Mouse (Mus musculus) erythroid progenitor cell, adult 5-6 weeks (primary cell): ENCODE measurements around the gene Nmur1. TPM values are rescaled to one million over a fixed set of nuclear protein-coding genes. Genes with fewer than 3 reads are reported as not detected.
A peak's percentile ranks its signal among the peaks of the same experiment; 100 is the strongest.

Experiments used
- ATAC-seq: replicated peaks from 2 replicates; pipeline ENCODE4 v1.8.0; 2016; ENCODE audit warnings: moderate number of reproducible peaks, mild to moderate bottlenecking, moderate TSS enrichment, inconsistent platforms; ENCODE audit not compliant: poor library complexity, low FRiP score, severe bottlenecking
- total RNA-seq, 2 experiments: library from RNA; stranded (forward) in 1 of 2; stranded (reverse) in 1 of 2; fragments of 150-400 nt in 1 of 2; fragments of 186-747, 209-891 nt in 1 of 2; gene quantifications; 2 replicates each; pipeline versions ENCODE4 v1.2.3 to v1.2.4; 2015 to 2017; ENCODE audit warnings: low replicate concordance in 2 of 2

Nmur1 gene
- total RNA-seq, 2 experiments from 2014 or later = not detected

DNA sequence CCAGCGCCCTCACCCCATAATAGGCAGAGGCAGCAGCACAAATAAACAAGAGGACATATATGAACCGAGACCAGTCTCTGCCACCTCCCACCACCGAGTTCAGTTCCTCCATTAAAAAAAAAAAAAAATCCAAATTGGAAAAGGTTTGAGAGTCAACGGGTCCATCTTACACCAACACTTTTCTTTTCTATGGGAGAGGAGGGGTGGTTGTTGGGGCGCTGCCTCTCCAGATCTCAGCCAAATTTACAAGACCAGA is 15.6 kb upstream of the Nmur1 start:
- no peak for ATAC-seq

DNA sequence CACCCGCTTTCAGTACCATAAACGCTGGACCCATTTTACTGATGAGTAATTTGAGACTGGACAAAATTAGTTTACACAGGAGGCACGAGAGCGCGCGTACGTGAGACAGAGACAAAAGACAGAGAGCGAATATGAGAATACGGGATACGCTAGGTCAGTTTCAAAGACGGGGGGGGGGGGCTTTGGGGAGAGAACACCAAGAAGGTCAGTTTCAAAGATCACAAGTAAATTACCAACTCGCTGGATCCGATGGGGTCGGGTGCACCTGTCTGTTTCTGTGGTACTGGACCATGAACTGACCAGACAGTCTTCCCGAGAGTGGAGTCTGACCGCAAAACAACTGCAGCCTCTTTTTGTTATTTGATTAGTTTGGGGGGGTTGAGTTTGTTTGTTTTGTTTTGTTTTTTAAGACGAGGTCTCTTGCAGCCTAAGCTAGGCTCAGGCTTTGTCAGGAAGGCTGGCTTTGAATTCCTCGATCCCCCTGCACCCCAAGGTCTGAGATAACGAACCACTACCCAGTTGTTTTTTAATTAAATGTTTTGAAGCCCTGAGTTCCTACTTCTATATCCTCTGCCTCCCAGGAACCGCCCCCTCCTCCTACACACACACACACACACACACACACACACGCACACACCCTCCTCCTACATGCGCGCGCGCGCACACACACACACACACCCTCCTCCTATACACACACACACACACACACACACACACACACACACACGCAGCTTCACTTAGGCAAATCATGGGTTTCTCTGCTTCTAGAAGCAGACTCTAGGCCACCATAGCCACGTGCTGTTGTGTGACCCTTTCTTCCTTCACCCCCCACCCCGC is 15.1 kb upstream of the Nmur1 start:
- ATAC-seq = peak; percentile 27

DNA sequence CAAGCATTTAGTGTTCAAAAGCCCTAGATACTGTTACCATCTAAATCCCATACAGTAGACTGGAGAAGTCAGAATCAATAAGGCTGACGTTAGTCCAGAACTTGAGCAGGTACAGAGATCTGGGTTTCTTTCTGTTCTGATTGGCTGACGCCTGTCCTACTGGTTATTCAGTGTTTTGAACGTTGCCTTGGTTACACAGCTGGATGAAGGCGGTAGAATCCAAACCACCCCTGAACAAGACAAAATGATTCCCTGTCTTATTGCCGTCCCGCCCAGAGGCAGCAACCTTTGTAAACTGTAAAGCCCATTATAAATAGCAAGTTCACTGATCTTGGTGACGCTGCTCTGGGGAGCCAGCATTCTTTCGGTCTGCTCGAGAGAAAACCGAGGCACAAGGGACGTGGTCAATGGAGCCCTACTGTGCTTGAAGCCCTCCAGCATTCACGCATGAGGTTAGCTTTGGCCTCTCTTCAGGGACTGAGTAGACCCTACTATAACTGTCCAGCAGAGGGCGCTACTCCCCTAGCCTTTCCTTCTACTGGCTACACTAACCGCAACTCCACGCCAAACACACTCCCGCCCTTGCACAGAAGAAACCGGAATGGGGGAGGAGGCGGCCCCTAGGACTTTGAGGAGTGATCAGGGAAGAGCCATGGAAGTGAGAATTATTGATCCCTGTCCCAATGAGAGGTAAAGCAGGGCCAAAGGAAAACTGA is 14.3 kb upstream of the Nmur1 start:
- ATAC-seq = peak; percentile 83

DNA sequence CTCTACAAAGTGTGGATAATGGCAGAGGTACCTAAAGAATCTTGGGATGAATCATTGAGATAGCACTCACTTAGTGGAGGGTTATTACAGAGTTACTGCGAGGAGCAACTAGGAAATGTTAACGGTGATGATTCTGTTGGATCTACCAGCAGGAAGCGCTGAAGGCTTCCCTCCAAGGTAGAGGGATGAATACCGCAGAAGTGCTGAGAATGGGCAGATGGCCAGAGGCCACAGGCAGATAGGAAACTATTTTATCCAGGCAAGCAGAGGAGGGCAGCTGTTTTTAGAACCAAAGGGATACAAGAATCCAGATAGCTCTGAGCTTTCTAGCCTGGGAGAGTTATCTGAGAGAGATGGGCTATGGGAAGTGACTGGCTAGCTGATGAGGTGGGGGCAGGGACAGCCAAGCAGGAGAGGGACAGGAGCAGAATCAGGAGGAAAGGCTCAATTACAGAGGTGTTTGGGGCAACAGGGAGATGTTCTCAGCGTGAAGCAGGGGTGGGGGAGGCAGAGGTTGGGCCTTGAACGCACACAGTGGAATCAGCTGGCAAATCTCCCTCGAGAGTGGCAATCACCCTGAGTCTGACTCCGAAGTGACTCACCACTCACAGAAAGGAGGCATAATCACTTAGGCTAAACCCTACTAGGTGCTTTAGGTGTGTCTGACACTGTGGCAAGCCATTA is 13.6 kb upstream of the Nmur1 start:
- no peak for ATAC-seq

DNA sequence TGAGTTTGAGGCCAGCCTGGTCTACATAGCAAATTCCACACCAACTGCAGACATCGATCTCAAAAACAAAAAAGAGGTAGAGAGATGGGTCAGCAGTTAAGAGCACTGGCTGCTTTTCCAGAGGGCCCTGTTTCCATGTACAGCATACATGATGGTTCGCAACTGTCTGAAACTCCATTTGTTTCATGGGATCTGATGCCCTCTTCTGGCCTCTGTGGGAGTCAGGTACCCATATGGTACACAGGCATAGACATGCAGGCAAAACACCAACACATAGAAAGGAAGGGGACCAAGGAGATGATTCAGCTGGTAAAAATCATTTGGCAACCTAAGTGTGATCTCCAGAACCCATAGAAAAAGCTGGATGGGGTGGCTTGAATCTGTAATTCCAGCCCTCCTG is 12.5 kb upstream of the Nmur1 start:
- ATAC-seq = no peak

DNA sequence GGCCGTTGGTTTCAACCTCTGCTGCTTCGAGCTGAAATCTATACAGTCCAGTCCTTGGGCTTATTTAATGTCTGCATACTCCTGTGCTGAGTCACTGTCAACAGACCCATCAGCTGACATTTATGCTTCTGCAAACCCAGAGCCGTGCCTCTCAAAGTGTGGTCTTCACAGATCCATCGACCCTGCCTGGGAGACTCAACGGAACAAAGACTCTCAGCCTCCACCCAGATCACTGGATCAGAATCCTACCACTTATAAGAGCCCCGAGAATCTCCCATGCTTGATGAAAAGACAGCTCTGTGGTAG is 11.9 kb upstream of the Nmur1 start:
- ATAC-seq = no peak

DNA sequence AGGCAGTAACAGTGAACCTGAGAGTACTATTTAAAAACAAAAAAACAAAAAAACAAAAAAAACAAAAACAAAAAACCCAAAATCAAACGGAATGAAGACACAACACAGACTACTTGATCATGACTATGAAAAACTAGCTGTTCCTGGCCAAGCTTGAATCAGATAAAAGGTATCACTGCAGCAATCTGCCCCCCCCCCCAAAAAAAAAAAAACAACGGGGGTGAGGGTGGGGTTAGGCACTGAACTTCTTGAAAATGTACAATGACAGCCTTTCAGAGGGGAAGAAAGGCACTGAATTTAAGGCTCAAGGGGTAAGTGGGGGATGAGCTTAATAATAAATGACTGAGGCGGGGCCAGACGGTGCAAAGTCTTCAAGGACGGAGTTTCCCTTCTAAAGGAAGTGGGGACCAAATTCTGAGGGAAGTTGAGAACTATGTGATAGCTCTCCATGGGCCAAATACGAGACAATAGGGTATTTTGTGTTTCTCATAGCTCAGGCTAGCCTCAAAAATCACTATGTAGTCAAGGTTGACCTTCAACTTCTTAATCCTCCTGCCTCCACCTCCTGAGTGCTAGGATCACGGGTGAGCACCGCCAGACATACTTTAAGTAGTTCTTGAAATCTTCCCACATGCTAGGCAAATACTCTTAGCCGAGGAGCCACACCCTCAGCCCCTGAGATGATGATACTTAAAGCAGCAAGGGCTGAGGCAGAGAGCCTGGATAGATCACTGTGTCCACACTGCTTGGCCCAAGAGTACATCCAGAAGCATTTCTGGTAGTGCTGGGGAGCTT is 11.4 kb upstream of the Nmur1 start:
- ATAC-seq = no peak

DNA sequence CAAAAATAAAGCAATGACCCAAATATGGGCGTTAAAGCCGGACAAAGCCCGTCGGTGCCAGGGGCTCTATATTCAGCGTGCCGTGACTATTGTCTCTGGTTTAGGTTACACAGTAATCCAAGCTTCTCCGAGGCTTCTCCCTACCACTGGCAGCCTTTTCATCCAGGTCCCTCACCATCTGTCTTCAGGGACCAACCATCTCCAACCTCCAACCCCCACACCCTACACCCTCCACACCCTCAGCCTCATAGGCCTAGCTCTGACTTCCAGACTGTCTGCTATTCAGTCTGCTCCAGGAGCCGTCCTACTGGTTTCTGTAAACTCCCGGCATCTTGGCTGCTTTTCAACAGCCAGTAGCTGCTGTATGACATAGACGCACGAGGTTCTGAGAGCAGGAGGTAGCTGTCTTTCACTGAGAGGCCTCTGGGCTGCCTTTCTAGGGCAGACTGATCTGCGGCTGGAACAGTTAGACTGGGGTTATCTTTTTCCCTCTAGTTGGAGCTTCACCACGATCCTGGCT is 9.3 kb upstream of the Nmur1 start:
- no peak for ATAC-seq

DNA sequence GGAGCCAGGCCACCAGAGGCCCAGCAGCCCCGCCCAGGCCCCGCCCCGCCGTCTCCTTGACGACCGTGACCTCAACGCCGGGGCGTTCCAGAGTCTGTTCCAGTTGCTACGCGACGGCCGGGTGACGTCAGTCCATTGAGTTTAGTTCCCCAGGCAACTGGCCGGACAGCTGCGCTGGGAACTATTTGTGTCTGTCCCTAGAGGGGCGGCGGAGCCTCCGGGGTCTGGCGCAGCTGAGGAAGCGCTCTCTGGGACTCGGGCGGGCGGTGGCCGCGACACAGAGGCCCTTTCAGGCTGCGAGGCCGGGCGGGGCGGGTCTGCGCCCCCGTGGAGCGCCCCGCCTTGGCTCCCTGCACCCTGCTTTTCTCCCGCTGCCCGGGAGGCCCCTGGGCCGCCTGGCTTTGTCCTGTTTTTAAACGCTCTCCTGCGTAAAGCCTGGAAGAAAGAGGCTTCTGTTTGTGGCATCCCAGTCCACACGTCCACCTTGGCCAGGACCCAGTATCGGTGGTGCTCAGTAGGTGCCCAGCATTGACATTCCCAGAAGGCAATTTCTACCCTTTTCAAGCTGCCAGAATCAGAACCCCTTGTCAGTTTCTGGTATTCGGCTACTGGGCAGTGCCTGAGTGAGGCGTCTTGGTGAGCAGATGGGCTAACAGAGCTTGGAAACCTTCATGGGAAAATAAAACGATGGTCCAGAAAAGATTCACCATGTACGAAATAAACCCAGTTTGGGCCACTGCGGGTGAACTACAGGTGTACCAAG is 8.6 kb upstream of the Nmur1 start:
- ATAC-seq = peak; percentile 93

DNA sequence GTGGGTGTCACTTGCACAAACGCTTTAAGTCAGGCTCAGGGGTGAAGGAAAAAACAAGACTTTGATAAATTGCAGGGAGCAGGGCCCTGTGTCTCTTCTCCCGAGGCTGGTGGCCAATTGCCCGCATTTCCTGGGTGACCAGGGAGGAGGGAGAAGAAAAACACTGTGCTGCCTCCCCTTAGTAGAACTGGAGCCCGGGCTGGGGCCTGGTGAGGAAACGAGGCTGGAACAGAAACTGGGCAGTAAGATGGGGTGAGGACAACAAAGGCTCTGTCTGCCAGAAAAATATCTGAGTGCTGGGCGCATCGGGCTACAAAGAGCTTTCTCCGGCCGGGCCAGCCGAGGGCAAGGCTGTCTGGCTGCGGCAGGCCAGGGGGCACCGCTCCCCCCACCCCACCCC is 8.0 kb upstream of the Nmur1 start:
- ATAC-seq = 0 out of 2 replicates have a peak, but pooled peaks have one; percentile 0

DNA sequence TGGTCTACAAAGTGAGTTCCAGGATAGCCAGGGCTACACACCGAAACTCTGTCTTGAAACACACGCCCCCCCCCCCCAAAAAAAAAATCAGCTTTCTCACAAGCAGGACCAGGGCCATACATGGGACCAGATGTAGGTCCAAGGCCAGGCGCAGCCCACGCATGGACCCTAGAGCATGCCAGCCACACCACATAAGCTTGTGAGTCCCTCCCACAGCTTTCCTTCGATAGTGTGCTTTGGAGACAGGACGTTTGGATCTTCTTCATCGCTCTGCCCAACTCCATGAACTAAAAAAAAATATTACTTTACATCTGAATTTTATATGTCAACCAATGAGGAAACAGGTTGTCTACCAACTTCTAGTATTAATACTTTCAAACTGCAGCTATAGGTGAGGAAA is 7.3 kb upstream of the Nmur1 start:
- no peak for ATAC-seq

DNA sequence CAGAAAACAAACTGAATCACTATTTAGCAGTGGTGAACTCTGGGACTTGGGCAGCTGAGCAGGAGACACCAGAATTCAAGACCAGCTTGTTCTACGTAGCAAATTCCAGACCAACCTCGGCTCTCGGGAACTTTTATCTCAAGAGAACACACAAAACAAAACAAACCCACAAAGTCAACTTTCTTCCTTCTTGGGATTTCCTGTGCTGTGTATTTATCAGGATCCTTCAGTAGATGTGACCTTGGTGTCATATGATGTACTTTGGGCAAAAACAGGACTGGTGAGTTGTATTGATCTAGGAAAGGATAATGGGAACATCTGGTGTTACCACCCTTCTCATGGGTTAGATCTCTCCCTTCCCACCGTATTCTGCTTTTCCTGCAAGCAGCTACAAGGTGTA is 6.8 kb upstream of the Nmur1 start:
- no peak for ATAC-seq

DNA sequence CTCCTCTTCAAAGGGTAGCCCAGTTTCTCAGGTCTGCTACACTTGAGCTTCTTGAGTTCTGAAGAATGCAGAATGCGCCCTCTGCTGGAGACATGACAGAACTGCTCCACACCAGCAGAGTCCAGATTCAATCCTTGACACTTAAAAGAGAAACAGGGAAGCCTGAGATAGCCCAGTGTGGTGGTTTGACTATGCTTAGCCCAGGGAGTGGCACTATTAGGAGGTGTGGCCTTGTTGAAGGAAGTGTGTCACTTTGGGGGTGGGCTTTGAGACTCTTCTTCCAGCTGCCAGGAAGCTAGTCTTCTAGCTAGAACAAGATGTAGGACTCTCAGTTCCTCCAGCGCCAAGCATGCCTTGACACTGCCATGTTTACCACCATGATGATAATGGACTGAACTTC is 4.0 kb upstream of the Nmur1 start:
- peak; percentile 55 for ATAC-seq

DNA sequence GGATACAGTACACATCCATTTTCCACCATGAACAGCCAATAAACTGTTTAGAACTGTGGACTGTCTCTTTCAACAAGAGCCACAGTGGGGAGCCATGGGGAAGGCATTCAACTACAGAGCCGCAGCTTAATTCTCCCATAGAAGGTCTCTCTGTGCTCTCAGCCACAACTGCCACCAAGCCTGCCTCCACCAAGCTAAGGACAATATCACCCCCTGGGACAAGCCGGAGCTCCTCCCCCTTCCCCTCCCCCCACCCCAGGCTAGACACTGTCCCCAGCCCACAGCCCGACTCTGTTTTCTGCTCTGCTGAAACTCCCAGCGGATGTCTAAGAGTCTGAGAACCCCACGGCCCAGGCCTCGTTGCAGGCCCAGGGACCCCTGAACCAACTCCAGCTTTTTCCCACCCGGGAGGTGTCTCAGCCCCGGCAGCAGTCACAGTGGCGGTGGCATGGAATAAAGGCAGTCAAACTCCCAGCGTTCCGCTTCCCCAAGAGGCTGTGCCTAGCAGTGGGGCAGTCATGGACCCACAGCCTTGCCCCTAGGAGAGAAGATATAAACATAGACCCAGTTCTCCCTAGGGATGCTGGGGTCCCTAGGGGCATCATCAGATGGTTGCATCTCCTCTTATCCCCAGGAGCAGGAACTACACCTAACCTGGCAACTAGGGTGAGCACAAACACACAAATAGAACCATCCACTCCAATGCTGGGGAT is 1.0 kb downstream of the Nmur1 start:
- ATAC-seq = no peak

DNA sequence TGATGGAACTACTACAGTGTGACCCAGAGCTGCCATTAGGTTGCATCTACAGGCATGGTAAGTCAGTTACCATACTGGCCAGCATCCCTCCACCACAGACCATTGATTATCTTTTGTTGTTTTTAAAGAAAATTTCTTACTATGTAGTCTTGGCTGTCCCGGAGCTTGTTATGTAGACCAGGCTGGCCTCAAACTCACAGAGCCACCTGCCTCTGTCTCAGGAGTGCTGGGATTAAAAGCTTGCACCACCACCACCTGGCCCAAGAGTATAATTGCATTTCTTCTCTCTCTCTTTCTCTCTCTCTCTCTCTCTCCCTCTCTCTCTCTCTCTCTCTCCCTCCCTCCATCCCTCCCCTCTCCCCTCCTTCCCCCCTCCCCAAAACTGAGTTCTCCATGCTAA is 1.7 kb downstream of the Nmur1 start:
- ATAC-seq = no peak

DNA sequence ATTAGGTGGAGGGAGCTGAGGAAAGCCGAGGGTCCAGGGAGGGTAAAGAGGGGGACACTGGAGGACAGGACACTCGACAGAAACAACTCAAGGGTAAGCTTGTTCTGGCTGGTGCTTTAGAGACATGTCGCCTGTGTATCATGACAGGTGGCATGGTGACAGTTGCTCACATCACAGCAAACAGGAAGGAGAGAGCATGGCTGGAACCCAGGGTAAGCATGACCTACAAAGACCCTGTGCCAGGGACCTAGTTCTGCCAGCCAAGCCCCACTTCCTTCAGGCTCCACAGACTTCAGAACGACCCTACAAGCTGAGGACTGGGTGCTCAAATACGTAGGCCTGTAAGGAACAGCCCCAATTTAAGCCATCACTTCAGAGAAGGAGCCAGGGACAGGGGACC is 2.1 kb downstream of the Nmur1 start:
- no peak for ATAC-seq

DNA sequence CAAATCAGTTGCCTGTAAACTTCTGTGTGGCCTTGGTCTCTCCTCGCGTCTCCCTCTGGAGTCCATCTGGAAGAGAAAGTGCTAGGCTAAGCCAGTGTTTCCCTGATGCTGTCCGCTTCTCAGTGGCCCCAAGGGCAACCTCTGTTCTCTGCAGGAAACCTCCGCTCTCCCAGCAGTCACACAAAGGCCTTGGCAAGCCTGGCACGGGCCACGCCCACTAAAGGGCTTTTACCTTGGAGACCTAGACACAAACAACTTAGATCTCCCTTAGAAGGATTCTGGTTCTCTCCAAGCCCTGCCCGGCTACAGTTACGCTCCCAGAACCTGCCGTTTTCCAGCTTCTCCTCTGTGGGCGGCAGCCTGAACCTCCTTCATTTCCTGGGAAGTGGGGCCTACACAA is 5.0 kb downstream of the Nmur1 start:
- no peak for ATAC-seq

DNA sequence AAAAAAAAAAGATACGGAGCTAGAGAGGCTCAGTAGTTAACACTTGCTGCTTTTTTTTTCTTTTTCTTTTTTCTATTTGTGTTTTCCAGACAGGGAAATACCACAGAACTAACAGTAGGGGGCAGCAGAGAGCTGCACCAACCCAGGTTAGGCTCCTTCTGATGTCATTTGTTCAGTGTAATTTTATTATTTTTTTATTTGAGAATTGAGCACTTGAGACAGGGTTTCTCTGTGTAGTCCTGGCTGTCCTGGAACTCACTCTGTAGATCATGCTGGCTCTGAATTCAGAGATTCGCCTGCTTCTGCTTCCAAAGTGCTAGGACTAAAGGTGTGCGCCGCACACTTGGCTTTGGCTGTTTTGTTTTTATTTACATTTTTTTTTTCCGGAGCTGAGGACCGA is 9.7 kb downstream of the Nmur1 start:
- peak; percentile 64 for ATAC-seq

DNA sequence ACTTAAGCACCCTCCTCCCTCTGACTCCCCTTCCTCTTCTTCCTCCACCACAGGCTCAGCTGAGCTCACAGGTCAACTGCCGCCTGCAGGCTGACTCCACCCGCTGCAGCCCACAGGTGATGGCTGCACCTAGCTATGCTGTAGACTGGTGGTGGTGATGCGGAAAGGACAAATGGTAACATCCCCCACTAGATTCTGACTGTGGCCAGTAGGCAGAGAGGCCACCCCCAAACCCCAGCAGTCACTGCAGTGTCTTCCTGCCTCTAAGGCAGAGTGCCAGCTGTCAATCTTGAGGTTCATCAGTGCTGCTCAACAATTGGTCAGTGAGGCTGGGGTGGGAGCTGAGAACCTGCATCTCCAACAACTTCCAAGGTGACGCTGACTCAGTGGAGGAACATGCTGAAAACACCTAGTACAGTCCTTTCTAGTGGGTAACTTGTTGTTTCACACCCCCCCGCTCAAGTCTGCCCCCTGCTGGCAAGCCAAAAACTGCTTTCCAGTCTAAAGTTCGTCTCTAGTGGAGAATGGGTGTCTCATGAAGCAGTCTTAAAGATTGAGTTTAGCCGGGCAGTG is 10.3 kb downstream of the Nmur1 start:
- 0 out of 2 replicates have a peak, but pooled peaks have one; percentile 23 for ATAC-seq
